10 mouse cellular contexts compared by ENCODE assay signal in genomic region chr9:119743900-119744299, GRCm38 (mm10). TPM values are rescaled to one million over a fixed set of nuclear protein-coding genes. Genes with fewer than 3 reads are reported as not detected.
A peak's percentile ranks its signal among the peaks of the same experiment; 100 is the strongest.
DNase-seq lines count a peak whose midpoint lies in the region; ATAC-seq lines count a peak whose summit lies in the region.
"Had no signal": no experiment of that assay in that cellular context is flagged by ENCODE, and none has a peak within 500 bp of the region (broad histone marks: within the 10 kb centered on the region; RNA-seq: fewer than 3 reads in every experiment).

No protein-coding gene starts in this region.

- DNase-seq in spleen, adult 18-20 months: peak; percentile 37 to 42
- DNase-seq in spleen, adult 12 weeks (ENCODE audit: low spot score): no peak
- peak; percentile 78 for DNase-seq in thymus, postnatal 4 days
- DNase-seq in right cerebral cortex, postnatal 4 days: no peak
- no peak for DNase-seq in kidney, adult 11 months
- DNase-seq in kidney, adult 8-10 months: no peak

- peak; percentile 97 for ATAC-seq in inflammation-experienced regulatory T-cells, adult 6 months
- ATAC-seq in neutrophil, adult 5-6 weeks (ENCODE audit: extremely low read depth, insufficient number of reproducible peaks, low FRiP score, poor library complexity, severe bottlenecking): peak; percentile 73; the same call in 1 of the 2 replicates

RNA-seq across cellular contexts. Expression of gene Scn10a, which starts 24.8 kb away (rescaled TPM):
- polyA plus RNA-seq in inflammation-experienced regulatory T-cells, adult 6 months (2017; shearing (Covaris generic)): not detected
- not detected in 2 replicates for total RNA-seq in neutrophil, adult 5-6 weeks (2017)
- total RNA-seq: layer of hippocampus, adult 8-10 months had no signal
- polyA plus RNA-seq: limb, embryonic 15.5 days had no signal

Comparison
In these comparisons a context has a peak if more than half of its experiments do, and no peak if none do; other contexts are left out.
1. DNase-seq: peak in spleen, adult 18-20 months (2 of 2) and thymus, postnatal 4 days (single experiment); none in spleen, adult 12 weeks (single experiment), right cerebral cortex, postnatal 4 days (single experiment), kidney, adult 11 months (single experiment) and kidney, adult 8-10 months (0 of 2).